Mouse (Mus musculus) cortical plate, adult 2 months (tissue): ENCODE measurements around the gene Mfsd8.

Experiments
- CTCF ChIP-seq: fragments of 200-500 bp; IDR thresholded peaks from 2 replicates; pipeline ENCODE4 v1.5.1; 2011; ENCODE audit warnings: mild to moderate bottlenecking, control low read depth, low read length; ENCODE audit not compliant: insufficient read depth; ENCODE audit errors: extremely low read depth
- POLR2A ChIP-seq: fragments of 200-500 bp; IDR thresholded peaks from 2 replicates; pipeline ENCODE4 v1.6.1; 2011; ENCODE audit warnings: mild to moderate bottlenecking, low read length, control low read depth; ENCODE audit not compliant: insufficient read depth; ENCODE audit errors: extremely low read depth

DNA sequence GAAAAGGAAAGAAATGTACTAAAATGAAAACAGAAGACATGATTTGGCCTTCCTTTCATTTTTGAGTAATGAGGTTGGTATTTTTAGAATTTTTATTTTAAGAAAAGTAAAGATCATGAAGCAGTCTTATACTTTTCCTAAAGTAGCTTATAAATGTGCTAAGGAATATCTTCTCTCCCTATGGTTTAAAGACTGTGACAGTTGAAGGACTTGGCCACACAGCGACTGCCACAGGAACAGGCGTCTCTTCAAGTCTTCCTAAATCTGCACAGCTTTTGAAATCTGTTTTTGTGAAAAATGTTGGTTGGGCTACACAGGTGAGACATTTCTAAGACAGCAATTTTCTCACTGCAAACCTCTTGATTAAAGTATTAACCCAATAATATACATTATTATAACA is 33.4 kb downstream of the Mfsd8 start:
- TF ChIP-seq CTCF, result no peak
- no peak for TF ChIP-seq POLR2A
